24 mouse cellular contexts compared by ENCODE assay signal in genomic region chr16:24545366-24545765, GRCm38 (mm10).
DNase-seq lines count a peak whose midpoint lies in the region; ATAC-seq lines count a peak whose summit lies in the region.
"Had no signal": no experiment of that assay in that cellular context is flagged by ENCODE, and none has a peak within 500 bp of the region (broad histone marks: within the 10 kb centered on the region; RNA-seq: fewer than 3 reads in every experiment).

No protein-coding gene starts in this region.

- intact Hi-C loops in heart, postnatal 10 days (cut with DNase I) = no loop called here

- no peaks in the 10 kb centered on the region for H3K9me3 ChIP-seq in midbrain, embryonic 11.5 days (ENCODE audit: control insufficient read depth, low read length)
- no peaks in the 10 kb centered on the region for H3K9me3 ChIP-seq in midbrain, embryonic 10.5 days (replicated peaks)
- H3K9me3 ChIP-seq: embryonic facial prominence, embryonic 10.5 days; embryonic facial prominence, embryonic 12.5 days; forebrain, embryonic 13.5 days; forebrain, embryonic 15.5 days; G1E had no signal

- H3K9ac ChIP-seq in midbrain, embryonic 11.5 days (ENCODE audit: low read length) = no peak overlapping the region
- H3K9ac ChIP-seq: embryonic facial prominence, embryonic 12.5 days; forebrain, embryonic 13.5 days; forebrain, embryonic 15.5 days; forebrain, postnatal 0 days had no signal

- H3K27me3 ChIP-seq in midbrain, embryonic 11.5 days (ENCODE audit: control insufficient read depth, insufficient read depth, low read length) = no peaks in the 10 kb centered on the region
- H3K27me3 ChIP-seq in midbrain, embryonic 10.5 days (ENCODE audit: low read depth, poor library complexity, severe bottlenecking) = no peaks in the 10 kb centered on the region
- H3K27me3 ChIP-seq: CH12.LX; embryonic facial prominence, embryonic 12.5 days; forebrain, embryonic 13.5 days; forebrain, embryonic 15.5 days; Patski had no signal

- no peaks in the 10 kb centered on the region for H3K36me3 ChIP-seq in midbrain, embryonic 11.5 days (ENCODE audit: control insufficient read depth, insufficient read depth, low read length)
- no peaks in the 10 kb centered on the region for H3K36me3 ChIP-seq in midbrain, embryonic 10.5 days
- H3K36me3 ChIP-seq: embryonic facial prominence, embryonic 10.5 days; embryonic facial prominence, embryonic 12.5 days; forebrain, embryonic 15.5 days; G1E had no signal

- H3K27ac ChIP-seq in midbrain, embryonic 11.5 days (ENCODE audit: low read depth, low read length) = no peak overlapping the region
- H3K27ac ChIP-seq in midbrain, embryonic 10.5 days (replicated peaks) = no peak overlapping the region
- H3K27ac ChIP-seq: embryonic facial prominence, embryonic 10.5 days; embryonic facial prominence, embryonic 12.5 days; forebrain, embryonic 13.5 days; forebrain, embryonic 15.5 days had no signal

- peak; percentile 11 for DNase-seq in adrenal gland, postnatal 14 days
- no peak for DNase-seq in adrenal gland, postnatal 4 days (ENCODE audit: low spot score in 2 of 2)
- DNase-seq in heart, adult 11 months = peak; percentile 80
- DNase-seq in heart, postnatal 10 days = no peak
- peak; percentile 70 for DNase-seq in midbrain, embryonic 11.5 days (ENCODE audit: low spot score, missing footprints)
- no peak for DNase-seq in midbrain, embryonic 10.5 days (ENCODE audit: low spot score)
- DNase-seq: adrenal gland, adult 8-10 months; adrenal gland, postnatal 25 days; B cell, adult 2 months; cerebellum, adult 11-12 months; cerebellum, adult 2 months; cerebellum, adult 9-10 months; cerebellum, postnatal 10 days; cerebellum, postnatal 25 days; forebrain, postnatal 0 days had no signal

- WGBS in midbrain, embryonic 11.5 days = 85% methylated on average over 5 of the region's 5 CpGs
- 86% methylated on average over 5 of the region's 5 CpGs for WGBS in midbrain, embryonic 10.5 days

- no peak overlapping the region for H3K4me3 ChIP-seq in midbrain, embryonic 11.5 days (ENCODE audit: low read depth, low read length)
- no peak overlapping the region for H3K4me3 ChIP-seq in midbrain, embryonic 10.5 days
- H3K4me3 ChIP-seq: embryonic facial prominence, embryonic 10.5 days; embryonic facial prominence, embryonic 12.5 days; forebrain, embryonic 13.5 days; forebrain, embryonic 15.5 days had no signal

- no peak for ATAC-seq in midbrain, embryonic 11.5 days (ENCODE audit: low FRiP score)
- ATAC-seq: activated CD4-positive, CD25-positive, alpha-beta regulatory T cell, adult 4 months; CD4-positive, CD25-positive, alpha-beta regulatory T cell, adult 4 months; forebrain, embryonic 13.5 days; forebrain, embryonic 15.5 days; forebrain, postnatal 0 days; Patski had no signal

- H3K4me2 ChIP-seq in midbrain, embryonic 11.5 days = no peak overlapping the region
- H3K4me2 ChIP-seq: embryonic facial prominence, embryonic 12.5 days; forebrain, embryonic 13.5 days; forebrain, embryonic 15.5 days had no signal

- no peaks in the 10 kb centered on the region for H3K4me1 ChIP-seq in midbrain, embryonic 11.5 days (ENCODE audit: control insufficient read depth, insufficient read depth, low read length)
- no peaks in the 10 kb centered on the region for H3K4me1 ChIP-seq in midbrain, embryonic 10.5 days
- H3K4me1 ChIP-seq: embryonic facial prominence, embryonic 10.5 days; embryonic facial prominence, embryonic 12.5 days; forebrain, embryonic 13.5 days had no signal

Comparison
In these comparisons a context has a peak if more than half of its experiments do, and no peak if none do; other contexts are left out.
1. DNase-seq: peak in adrenal gland, postnatal 14 days (single experiment), heart, adult 11 months (single experiment) and midbrain, embryonic 11.5 days (single experiment); none in adrenal gland, postnatal 4 days (0 of 2), heart, postnatal 10 days (0 of 2) and midbrain, embryonic 10.5 days (single experiment).